Mouse (Mus musculus): Measurements from ENCODE around the gene Sh2d6. TPM values are rescaled to one million over a fixed set of nuclear protein-coding genes. Genes with fewer than 3 reads are reported as not detected.
"Not testable (repeated sequence)": the region's sequence is repeated elsewhere in the genome, so short reads cannot be mapped to it uniquely, and the experiment has no call there.

Gene Sh2d6
- total and polyA plus RNA-seq, 2 experiments from 2014 or later = 0.48 TPM; not detected in 1

DNA sequence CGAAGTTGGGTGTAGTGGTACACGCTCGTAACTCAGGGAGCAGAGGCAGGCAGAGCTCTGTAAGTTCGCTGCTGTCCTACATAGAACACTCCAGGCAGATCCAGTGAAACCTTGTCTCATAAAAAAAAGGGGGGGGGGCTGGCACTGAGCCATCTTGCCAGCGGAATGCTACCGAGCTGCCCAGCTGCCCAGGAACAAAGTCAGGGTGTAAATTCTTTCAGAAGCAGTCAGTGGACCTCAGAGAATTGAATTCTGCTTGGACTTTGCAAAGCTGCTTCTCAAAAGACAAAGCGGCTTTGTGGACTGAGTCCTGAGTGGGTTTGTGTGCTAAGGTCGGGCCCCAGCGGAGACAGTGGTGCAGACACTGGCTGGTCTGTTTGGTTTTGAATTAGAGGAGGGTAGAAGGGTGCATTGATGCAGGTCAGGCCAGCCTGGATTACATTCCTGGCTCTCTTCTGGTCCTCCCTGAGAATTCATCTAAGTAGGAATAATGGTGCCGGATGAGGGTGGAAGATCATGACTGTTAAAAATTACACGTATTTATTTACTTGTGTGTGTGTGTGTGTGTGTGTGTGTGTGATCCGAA is 21.9 kb upstream of the Sh2d6 start:
- no peak overlapping the region for H3K9ac ChIP-seq (replicated peaks; ENCODE audit: low read length, poor library complexity, severe bottlenecking)
- H3K36me3 ChIP-seq (ENCODE audit: insufficient read depth, low read length) = no peaks in the 10 kb centered on the region
- no peaks in the 10 kb centered on the region for H3K9me3 ChIP-seq (ENCODE audit: low read length)
- H3K27me3 ChIP-seq (ENCODE audit: insufficient read depth, low read length) = no peaks in the 10 kb centered on the region
- H3K4me1 ChIP-seq (ENCODE audit: insufficient read depth, low read length) = no peaks in the 10 kb centered on the region
- DNase-seq (ENCODE audit: low spot score) = peak; percentile 22
- H3K4me2 ChIP-seq (ENCODE audit: low read depth, low read length, poor library complexity, severe bottlenecking) = no peak overlapping the region
- no peak overlapping the region for H3K27ac ChIP-seq (ENCODE audit: low read depth, low read length)
- 68% methylated on average over 12 of the region's 12 CpGs for WGBS
- no peak overlapping the region for H3K4me3 ChIP-seq (ENCODE audit: low read depth, low read length)
- no peak for TF ChIP-seq CTCF (IDR thresholded peaks at IDR 0.05)
- ATAC-seq (ENCODE audit: low FRiP score) = no peak

DNA sequence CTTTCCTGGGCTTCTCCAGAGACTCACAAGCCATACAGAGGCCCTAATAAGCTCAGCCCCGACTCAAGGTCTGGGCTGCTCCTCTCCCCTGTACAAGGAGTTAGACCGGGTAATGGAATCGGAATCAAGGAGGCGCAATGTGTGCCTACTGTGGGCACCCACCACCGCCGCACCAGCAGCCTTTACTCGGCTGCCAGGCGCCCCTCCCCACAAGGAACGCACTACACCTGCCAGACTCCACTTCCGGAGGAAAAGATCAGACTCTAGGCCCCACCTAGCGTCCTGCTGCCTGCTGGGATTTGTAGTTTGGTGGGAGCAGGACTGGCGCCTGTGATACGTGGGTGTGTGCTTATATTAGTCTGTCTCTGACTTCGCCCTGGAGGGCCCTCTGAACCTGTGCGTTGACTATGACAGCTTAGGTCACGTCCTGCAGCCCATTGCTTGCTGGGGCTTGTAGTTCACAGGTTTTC is 17.1 kb upstream of the Sh2d6 start:
- no peaks in the 10 kb centered on the region for H3K27me3 ChIP-seq (ENCODE audit: insufficient read depth, low read length)
- ATAC-seq (ENCODE audit: low FRiP score) (peak; percentile 94), DNase-seq (ENCODE audit: low spot score) (peak; percentile 96)
- H3K9ac ChIP-seq (replicated peaks; ENCODE audit: low read length, poor library complexity, severe bottlenecking) = peak overlapping the region; percentile 58
- peak; percentile 52 for TF ChIP-seq CTCF (IDR thresholded peaks at IDR 0.05)
- H3K9me3 ChIP-seq (ENCODE audit: low read length) = no peaks in the 10 kb centered on the region
- H3K4me1 ChIP-seq (ENCODE audit: insufficient read depth, low read length) = no peaks in the 10 kb centered on the region
- H3K27ac ChIP-seq (ENCODE audit: low read depth, low read length) = peak overlapping the region; percentile 55
- 2% methylated on average over 16 of the region's 16 CpGs for WGBS
- no peaks in the 10 kb centered on the region for H3K36me3 ChIP-seq (ENCODE audit: insufficient read depth, low read length)
- peak overlapping the region; percentile 52 for H3K4me2 ChIP-seq (ENCODE audit: low read depth, low read length, poor library complexity, severe bottlenecking)
- H3K4me3 ChIP-seq (ENCODE audit: low read depth, low read length) = peak overlapping the region; percentile 33

DNA sequence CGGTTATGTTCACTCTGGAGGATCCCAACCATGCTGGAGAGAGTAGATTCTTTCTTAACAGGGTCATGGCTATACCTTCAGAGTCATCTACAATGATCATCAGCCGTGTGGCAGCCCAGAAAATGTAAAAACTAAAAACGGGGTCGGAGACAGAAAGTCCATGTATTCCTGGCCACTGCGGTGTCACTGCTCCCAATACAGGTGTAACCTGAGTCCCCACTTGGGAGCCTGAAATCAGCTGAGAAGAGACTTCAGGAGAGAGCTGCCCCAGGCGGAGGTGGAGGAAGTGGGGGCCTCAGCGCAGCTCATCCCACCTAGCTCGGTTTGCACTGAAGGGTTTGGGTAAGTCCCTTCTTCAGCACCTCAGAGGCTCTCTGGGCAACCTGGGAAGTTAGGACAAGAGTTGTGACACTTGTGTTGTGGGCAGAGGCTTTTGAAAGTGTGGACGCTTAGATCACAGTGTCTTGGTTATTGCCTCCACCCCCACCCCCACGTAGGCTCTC is 16.5 kb upstream of the Sh2d6 start:
- no peak overlapping the region for H3K27ac ChIP-seq (ENCODE audit: low read depth, low read length)

DNA sequence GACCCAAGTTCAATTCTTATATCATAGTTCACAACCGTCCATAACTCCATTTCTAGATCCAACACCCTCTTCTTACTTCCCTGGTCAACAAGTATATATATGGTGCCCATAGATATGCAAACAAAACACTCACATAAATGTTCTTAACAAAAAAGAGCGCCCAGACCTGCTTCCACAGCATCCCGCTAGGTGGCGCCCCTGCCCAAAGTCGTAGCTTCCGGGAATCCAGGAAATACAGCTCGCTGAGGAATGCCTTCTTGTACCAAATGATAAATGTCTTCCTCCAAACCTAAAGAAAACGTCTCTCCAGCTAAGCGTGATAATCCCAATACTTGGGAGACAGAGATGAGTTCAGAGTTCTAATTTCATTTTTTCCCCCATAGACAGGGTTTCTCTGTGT is 13.7 kb upstream of the Sh2d6 start:
- Histone ChIP-seq H3K4me1 (ENCODE audit: insufficient read depth, low read length) (no peaks in the 10 kb centered on the region), H3K4me2 (ENCODE audit: low read depth, low read length, poor library complexity, severe bottlenecking) (peak overlapping the region; percentile 34), H3K36me3 (ENCODE audit: insufficient read depth, low read length) (no peaks in the 10 kb centered on the region), H3K27me3 (ENCODE audit: insufficient read depth, low read length) (no peaks in the 10 kb centered on the region), H3K27ac (ENCODE audit: low read depth, low read length) (no peak overlapping the region), H3K4me3 (ENCODE audit: low read depth, low read length) (no peak overlapping the region), H3K9ac (replicated peaks; ENCODE audit: low read length, poor library complexity, severe bottlenecking) (no peak overlapping the region), H3K9me3 (ENCODE audit: low read length) (no peaks in the 10 kb centered on the region)
- TF ChIP-seq CTCF (IDR thresholded peaks at IDR 0.05) = peak; percentile 95
- DNase-seq (ENCODE audit: low spot score) (peak; percentile 82), ATAC-seq (ENCODE audit: low FRiP score) (no peak)
- WGBS = 2% methylated on average over 9 of the region's 9 CpGs

More for the DNA sequence above, 16.5 kb upstream of the Sh2d6 start:
- Histone ChIP-seq H3K9me3 (ENCODE audit: low read length) (no peaks in the 10 kb centered on the region), H3K4me2 (ENCODE audit: low read depth, low read length, poor library complexity, severe bottlenecking) (peak overlapping the region; percentile 52), H3K9ac (replicated peaks; ENCODE audit: low read length, poor library complexity, severe bottlenecking) (peak overlapping the region; percentile 58), H3K4me3 (ENCODE audit: low read depth, low read length) (peak overlapping the region; percentile 33), H3K36me3 (ENCODE audit: insufficient read depth, low read length) (no peaks in the 10 kb centered on the region), H3K4me1 (ENCODE audit: insufficient read depth, low read length) (no peaks in the 10 kb centered on the region), H3K27me3 (ENCODE audit: insufficient read depth, low read length) (no peaks in the 10 kb centered on the region)
- TF ChIP-seq CTCF (IDR thresholded peaks at IDR 0.05) = no peak
- DNase-seq (ENCODE audit: low spot score) = no peak
- 55% methylated on average over 10 of the region's 10 CpGs for WGBS
- no peak for ATAC-seq (ENCODE audit: low FRiP score)

DNA sequence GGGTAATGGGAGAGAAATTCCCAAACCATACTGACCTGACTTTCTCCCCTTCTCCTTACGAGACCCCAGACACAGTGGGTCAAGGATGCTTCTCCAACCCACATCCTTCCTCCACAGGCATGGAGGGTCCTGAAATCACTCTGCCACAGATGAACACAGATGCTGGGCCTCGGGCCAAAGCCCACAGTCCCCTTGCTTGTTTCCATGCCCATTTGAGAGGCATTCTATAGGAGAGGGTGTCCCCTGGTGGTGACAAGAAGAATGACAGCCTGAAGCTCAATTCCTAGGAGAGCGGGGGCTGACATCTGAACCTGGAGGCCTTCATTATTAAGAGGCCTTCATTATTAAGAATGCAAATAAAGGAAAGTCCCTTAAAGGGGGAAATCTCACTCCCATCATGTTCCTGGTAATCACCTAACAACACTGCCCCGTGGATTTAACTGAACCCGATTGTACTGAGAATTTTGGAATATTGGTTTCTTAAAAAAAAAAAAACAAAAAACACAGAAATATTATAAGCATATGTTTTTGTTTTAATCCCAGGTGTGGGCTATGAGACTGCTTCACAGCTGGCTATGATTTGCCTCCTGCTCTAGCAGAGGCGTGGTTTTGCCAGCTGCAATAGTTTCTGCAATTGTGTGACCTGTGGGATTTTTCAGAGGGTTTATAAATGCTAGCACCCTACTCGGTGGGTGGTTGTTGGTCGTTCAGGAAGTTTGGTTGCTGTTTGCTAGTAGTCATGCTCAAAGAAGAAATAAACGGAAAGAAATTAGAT is 12.7 kb upstream of the Sh2d6 start:
- no peaks in the 10 kb centered on the region for H3K27me3 ChIP-seq (ENCODE audit: insufficient read depth, low read length)

DNA sequence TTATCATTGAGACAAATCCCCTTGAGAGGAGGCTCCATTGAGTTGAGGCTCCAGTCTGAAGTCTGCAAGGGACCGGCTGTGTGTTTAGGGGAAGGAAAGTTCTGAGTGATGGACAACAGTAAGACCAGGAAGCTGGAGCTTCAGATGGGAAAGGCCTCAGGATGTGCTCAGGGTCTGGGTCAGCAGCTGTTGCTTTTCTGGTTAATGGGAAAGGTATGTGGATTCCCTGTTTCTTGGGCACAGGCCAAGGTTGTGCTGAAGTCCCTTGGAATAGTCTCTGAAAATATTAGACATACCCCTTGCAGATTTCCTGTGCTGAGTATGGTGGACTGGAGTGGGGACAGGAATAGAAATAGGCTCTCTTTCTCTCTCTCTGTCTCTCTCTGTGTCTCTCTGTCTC is 12.0 kb upstream of the Sh2d6 start:
- not testable (repeated sequence) for ATAC-seq (ENCODE audit: low FRiP score); H3K9ac ChIP-seq (replicated peaks; ENCODE audit: low read length, poor library complexity, severe bottlenecking); H3K9me3 ChIP-seq (ENCODE audit: low read length); H3K4me2 ChIP-seq (ENCODE audit: low read depth, low read length, poor library complexity, severe bottlenecking); H3K27me3 ChIP-seq (ENCODE audit: insufficient read depth, low read length); H3K36me3 ChIP-seq (ENCODE audit: insufficient read depth, low read length); H3K4me1 ChIP-seq (ENCODE audit: insufficient read depth, low read length); H3K27ac ChIP-seq (ENCODE audit: low read depth, low read length); DNase-seq (ENCODE audit: low spot score); H3K4me3 ChIP-seq (ENCODE audit: low read depth, low read length)
- WGBS = 11% methylated on average over 1 of the region's 1 CpGs

More for the DNA sequence above, 12.7 kb upstream of the Sh2d6 start:
- Histone ChIP-seq H3K4me1 (ENCODE audit: insufficient read depth, low read length) (no peaks in the 10 kb centered on the region), H3K4me2 (ENCODE audit: low read depth, low read length, poor library complexity, severe bottlenecking) (no peak overlapping the region), H3K27ac (ENCODE audit: low read depth, low read length) (no peak overlapping the region), H3K36me3 (ENCODE audit: insufficient read depth, low read length) (no peaks in the 10 kb centered on the region), H3K4me3 (ENCODE audit: low read depth, low read length) (no peak overlapping the region), H3K9me3 (ENCODE audit: low read length) (no peaks in the 10 kb centered on the region), H3K9ac (replicated peaks; ENCODE audit: low read length, poor library complexity, severe bottlenecking) (no peak overlapping the region)
- 39% methylated on average over 9 of the region's 9 CpGs for whole genome bisulfite sequencing
- TF ChIP-seq CTCF (IDR thresholded peaks at IDR 0.05) = peak; percentile 100
- ATAC-seq (ENCODE audit: low FRiP score) (peak; percentile 33; the same call in 1 of the 2 replicates), DNase-seq (ENCODE audit: low spot score) (peak; percentile 94)

Measured in midbrain, postnatal 0 days (tissue).